Mouse (Mus musculus): ENCODE data around the gene Per1.

Per1 gene

GRCm38 (mm10) chr11:69099177-69099914, 4.3 kb downstream of the Per1 start:
- DNase-seq (ENCODE audit: low read depth, low spot score): no peak

GRCm38 (mm10) chr11:69099915-69100345, 4.9 kb downstream of the Per1 start:
- no peak for DNase-seq (ENCODE audit: low read depth, low spot score)

DNA sequence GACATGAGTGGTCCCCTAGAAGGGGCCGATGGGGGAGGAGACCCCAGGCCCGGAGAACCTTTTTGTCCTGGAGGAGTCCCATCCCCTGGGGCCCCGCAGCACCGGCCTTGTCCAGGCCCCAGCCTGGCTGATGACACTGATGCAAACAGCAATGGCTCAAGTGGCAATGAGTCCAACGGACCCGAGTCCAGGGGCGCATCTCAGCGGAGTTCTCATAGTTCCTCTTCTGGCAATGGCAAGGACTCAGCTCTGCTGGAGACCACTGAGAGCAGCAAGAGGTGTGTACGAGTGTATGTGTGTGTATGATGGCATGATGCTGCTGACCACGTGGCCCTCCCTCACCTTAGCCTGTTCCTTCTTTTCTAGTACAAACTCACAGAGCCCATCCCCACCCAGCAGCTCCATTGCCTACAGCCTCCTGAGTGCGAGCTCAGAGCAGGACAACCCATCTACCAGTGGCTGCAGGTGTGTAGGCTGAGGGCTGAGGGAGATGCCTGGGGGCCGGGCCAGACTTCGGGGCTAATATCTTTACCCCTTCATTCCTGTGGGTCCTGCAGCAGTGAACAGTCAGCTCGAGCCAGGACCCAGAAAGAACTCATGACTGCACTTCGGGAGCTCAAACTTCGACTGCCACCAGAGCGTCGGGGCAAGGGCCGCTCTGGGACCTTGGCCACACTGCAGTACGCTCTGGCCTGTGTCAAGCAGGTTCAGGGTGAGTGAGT, 5.8 kb downstream of the Per1 start:
- no peak for DNase-seq (ENCODE audit: low read depth, low spot score)

DNA sequence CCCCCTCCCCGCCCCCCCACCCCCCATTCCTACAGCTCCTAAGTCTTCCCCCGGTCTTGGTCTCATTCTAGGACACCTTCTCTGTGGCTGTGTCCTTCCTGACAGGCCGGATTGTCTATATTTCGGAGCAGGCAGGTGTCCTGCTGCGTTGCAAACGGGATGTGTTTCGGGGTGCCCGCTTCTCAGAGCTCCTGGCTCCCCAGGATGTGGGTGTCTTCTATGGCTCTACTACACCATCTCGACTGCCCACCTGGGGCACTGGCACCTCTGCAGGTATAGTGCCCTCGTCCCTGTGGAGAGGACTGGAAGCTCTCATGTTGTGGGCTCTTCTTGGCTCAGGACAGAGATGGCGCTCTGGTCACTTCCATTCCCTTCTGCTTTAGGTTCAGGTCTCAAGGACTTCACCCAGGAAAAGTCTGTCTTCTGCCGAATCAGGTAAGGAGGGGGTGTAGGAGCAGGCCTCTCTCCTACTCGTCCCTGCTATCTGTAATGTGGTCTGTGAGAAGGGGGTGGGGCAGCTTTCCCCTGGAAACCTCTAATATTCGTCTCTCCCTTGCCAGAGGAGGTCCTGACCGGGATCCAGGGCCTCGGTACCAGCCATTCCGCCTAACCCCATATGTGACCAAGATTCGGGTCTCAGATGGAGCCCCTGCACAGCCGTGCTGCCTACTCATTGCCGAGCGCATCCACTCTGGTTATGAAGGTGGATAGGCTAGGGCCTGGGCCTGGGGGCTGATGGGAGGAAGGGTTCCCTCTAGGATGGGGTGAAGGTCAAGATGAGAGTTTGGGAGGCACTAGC, 6.8 kb downstream of the Per1 start:
- no peak for DNase-seq (ENCODE audit: low read depth, low spot score)

DNA sequence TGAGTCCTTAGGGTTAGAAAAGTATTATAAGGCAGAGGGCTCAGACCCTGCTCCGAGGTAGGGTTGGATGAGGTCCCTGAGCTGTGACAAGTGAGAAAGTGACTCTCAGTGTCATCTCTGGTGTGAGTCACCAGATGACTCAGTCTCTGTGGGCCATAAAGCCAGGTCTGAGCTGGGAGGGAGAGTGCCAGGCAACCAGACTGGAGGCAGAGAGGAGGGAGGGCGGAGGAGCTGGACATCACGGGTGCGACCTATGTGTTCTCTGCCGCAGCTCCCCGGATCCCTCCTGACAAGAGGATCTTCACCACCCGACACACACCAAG, 7.3 kb downstream of the Per1 start:
- no peak for DNase-seq (ENCODE audit: low read depth, low spot score)

- no peak for DNase-seq (ENCODE audit: low read depth, low spot score)
Observed at GRCm38 (mm10) chr11:69103121-69103520, 8.1 kb downstream of the Per1 start.

DNA sequence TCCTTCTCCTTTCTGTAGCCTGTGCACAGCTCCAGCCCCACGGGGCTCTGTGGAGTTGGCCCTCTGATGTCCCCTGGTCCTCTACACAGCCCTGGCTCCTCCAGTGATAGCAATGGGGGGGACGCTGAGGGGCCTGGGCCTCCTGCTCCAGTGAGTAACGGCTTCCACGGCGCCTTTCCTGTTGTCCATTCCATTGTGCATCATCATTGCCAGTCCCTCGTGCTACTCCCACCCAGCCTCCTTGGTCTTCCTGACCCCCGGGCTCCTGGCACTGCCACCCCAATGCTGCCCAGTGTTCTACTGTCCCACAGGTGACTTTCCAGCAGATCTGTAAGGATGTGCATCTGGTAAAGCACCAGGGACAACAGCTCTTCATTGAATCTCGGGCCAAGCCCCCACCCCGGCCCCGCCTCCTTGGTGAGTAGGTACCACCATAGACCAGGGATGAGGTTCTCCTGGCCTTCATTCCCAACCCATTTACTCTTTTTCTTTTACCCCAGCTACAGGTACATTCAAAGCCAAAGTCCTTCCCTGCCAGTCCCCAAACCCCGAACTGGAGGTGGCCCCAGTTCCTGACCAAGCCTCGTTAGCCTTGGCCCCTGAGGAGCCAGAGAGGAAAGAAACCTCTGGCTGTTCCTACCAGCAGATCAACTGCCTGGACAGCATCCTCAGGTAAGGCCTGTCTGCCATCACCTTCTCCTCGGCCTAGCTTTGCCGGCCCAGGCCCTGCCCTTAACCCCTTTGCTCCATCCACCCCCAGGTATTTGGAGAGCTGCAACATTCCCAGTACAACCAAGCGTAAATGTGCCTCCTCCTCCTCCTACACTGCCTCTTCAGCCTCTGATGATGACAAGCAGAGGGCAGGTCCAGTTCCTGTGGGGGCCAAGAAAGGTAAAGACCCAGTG, 8.8 kb downstream of the Per1 start:
- no peak for DNase-seq (ENCODE audit: low read depth, low spot score)

GRCm38 (mm10) chr11:69104487-69104886, 9.5 kb downstream of the Per1 start:
- DNase-seq (ENCODE audit: low read depth, low spot score): no peak

DNA sequence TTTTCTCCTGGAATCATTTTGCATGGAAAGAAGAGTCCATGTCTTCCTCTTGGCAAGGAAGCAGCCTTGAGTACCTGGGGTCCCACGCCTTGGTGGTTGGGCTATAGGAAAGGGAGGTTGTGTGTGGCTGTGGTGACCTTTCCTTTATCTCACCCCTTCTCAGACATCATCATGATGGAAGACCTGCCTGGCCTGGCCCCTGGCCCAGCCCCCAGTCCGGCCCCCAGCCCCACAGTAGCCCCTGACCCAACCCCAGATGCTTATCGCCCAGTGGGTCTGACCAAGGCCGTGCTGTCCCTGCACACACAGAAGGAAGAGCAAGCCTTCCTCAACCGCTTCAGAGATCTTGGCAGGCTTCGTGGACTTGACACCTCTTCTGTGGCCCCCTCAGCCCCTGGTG, 10.2 kb downstream of the Per1 start:
- no peak for DNase-seq (ENCODE audit: low read depth, low spot score)

- no peak for DNase-seq (ENCODE audit: low read depth, low spot score)
Observed at GRCm38 (mm10) chr11:69105796-69106195, 10.8 kb downstream of the Per1 start.

DNA sequence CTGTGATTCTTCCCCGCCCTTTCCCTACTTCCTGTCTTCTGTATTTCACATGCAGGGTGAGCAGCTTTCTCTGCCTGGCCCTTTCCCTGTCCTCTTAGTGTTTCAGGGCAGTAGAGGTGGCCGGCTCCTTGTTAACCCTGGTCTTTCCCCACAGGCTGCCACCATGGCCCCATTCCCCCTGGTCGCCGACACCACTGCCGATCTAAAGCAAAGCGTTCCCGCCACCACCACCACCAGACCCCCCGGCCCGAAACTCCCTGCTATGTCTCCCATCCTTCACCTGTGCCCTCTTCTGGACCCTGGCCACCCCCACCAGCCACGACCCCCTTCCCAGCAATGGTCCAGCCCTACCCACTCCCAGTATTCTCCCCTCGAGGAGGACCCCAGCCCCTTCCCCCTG, 11.3 kb downstream of the Per1 start:
- DNase-seq (ENCODE audit: low read depth, low spot score): no peak

- DNase-seq (ENCODE audit: low read depth, low spot score): no peak
Observed at GRCm38 (mm10) chr11:69106842-69107241, 11.8 kb downstream of the Per1 start.

- DNase-seq (ENCODE audit: low read depth, low spot score): no peak
Observed at GRCm38 (mm10) chr11:69107676-69108075, 12.7 kb downstream of the Per1 start.

DNA sequence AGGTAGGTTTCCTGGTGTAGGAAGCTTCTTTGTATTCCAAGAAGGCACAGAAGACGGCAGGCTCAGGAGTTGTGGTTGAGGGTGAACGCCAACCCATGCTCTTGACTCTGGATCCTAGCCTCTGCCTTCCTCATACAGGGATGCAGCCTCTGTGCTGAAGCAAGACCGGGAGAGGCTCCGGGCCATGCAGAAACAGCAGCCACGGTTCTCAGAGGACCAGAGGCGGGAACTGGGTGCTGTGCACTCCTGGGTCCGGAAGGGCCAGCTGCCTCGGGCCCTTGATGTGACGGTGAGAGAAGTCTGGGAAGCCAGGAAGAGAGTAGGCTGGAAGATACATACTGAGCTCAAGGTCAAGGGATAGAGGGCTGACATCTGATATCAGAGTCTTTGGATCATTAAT, 13.2 kb downstream of the Per1 start:
- no peak for DNase-seq (ENCODE audit: low read depth, low spot score)

DNA sequence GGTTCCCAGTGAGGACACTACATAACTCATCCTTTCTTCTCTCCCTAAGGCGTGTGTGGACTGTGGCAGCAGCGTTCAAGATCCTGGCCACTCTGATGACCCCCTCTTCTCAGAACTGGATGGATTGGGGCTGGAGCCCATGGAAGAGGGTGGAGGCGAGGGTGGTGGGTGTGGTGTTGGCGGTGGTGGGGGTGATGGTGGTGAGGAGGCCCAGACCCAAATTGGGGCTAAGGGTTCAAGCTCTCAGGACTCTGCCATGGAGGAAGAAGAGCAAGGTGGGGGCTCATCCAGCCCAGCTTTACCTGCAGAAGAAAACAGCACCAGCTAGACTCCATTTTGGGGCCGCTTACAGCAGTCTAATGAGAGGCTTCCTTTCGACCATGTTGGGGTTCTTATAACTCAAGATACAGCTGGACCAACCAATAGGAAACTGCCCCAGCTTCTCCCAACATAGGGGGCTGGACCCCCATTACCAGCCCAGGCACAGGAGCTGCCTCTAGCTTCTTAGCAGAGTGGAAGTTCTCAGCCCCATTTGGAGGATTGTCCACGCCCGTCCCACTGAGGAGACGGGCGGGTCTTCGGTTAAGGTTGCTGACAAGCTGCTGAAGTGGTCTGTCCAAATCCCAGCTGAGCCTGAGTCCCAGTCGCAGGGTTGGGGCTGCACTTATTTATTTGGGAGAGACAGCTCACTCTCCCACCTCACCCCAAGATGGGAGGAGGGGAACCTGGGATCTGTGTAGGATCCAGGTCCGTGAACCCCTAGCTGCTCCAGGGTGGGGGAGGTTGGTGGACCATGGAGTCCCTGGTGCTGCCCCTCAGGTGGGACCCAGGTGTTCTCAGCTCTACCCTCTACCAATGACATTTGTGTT, 14.2 kb downstream of the Per1 start:
- DNase-seq (ENCODE audit: low read depth, low spot score): no peak

DNA sequence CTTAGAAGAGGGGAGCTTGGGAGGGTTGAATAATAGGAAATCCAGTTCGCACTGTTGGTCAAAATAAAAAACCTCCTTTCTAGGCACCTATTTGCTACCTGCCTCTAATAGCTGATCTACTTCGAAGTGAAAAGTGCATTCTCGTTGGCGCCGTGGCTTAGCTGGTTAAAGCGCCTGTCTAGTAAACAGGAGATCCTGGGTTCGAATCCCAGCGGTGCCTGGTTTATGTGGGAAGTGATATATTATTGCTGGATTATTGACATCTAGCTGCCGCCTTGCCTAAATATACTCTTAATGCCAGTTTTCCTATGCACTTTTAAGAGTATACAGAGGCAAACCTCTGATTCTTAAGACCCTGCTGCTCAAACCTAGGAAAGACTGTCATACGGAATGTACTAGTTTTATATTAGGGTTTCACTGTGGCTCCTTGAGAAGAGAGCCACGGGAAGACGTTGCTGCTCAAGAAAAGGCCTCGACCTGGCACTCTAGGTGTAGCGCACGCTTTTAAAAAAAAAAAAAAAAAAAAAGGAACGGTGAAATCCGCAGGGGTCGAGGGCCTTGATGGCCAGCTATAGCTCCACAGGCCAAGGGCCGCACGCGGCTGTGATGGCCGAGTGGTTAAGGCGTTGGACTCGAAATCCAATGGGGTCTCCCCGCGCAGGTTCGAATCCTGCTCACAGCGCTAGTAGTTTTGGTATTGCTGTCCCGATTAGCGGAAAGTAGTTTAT, 15.5 kb downstream of the Per1 start:
- DNase-seq (ENCODE audit: low read depth, low spot score): peak; percentile 69

- no peak for DNase-seq (ENCODE audit: low read depth, low spot score)
Observed at GRCm38 (mm10) chr11:69111051-69111810, 16.2 kb downstream of the Per1 start.

DNA sequence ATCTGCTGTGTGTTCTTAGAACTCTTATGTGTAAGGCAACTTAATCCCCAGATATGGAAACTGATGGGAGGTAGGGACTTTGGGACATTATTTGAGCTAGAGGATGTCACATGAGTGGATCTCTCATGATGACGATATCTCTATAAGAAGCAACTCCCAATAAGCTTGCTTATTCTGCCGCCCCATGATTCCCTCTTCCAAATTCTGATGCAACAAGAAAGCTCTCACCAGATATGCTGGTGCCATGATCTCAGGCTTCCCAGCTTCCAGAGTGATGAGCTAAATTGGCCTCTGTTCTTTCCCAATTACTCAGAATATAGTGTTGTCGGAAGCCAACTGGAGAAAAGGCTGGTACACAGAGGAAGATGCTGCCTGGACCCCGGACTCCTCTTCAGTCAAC, 16.8 kb downstream of the Per1 start:
- no peak for DNase-seq (ENCODE audit: low read depth, low spot score)

GRCm38 (mm10) chr11:69114018-69114417, 19.0 kb downstream of the Per1 start:
- no peak for DNase-seq (ENCODE audit: low read depth, low spot score)
